Comparison of ENCODE assay signal across 23 mouse cellular contexts in the genomic region with DNA sequence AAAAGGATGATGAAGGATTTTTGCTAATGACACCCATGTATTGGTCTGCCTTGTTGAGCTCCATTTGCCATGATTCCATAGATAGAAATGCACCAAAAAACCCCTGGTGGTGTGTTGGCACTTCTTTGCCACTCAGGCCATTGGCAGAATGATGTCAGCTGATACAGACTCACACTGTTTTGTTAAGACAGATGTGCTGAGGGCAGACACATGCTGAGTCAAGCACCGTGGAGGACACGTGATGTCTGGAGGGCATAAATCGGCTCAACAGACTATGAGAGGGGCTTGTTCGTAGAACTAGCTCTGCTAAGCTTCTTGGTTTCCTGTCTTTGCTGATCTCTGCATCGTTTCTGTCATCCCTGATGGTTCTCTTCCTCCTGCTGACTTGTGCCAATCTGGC. TPM values are rescaled to one million over a fixed set of nuclear protein-coding genes. Genes with fewer than 3 reads are reported as not detected.
"Had no signal": no experiment of that assay in that cellular context is flagged by ENCODE, and none has a peak within 500 bp of the region (broad histone marks: within the 10 kb centered on the region; RNA-seq: fewer than 3 reads in every experiment).

No protein-coding gene starts in this region.

- H3K36me3 ChIP-seq: lung, embryonic 15.5 days; neural tube, embryonic 12.5 days; stomach, embryonic 15.5 days had no signal

- H3K27me3 ChIP-seq: lung, embryonic 15.5 days; stomach, embryonic 15.5 days had no signal

- H3K4me3 ChIP-seq: lung, embryonic 15.5 days; megakaryocyte, embryonic 14.5 days; neural tube, embryonic 12.5 days; stomach, embryonic 15.5 days had no signal

- DNase-seq: liver, postnatal 0 days; lung, adult 2 months; lung, postnatal 14 days; lung, postnatal 36 days; midbrain, embryonic 14.5 days; right cerebral cortex, postnatal 14 days; thymus, adult 2 months; thymus, postnatal 25 days; thymus, postnatal 4 days had no signal

RNA-seq across cellular contexts. Expression of a gene that starts 6.4 kb away (rescaled TPM):
- total RNA-seq: megakaryocyte progenitor cell, adult 5-6 weeks; neutrophil, adult 5-6 weeks had no signal
- polyA plus RNA-seq: liver, postnatal 0 days; lung, adult 2 months; lung, embryonic 15.5 days; lung, postnatal 0 days; macrophage; midbrain, embryonic 11.5 days; midbrain, embryonic 16.5 days; neural tube, embryonic 14.5 days; spleen, adult 2 months; stomach, embryonic 15.5 days; stomach, postnatal 0 days; urinary bladder, adult 2 months had no signal

RNA-seq across cellular contexts. Expression of a gene that starts 17.3 kb away (rescaled TPM):
- total RNA-seq: megakaryocyte progenitor cell, adult 5-6 weeks; neutrophil, adult 5-6 weeks had no signal
- polyA plus RNA-seq: liver, postnatal 0 days; lung, adult 2 months; lung, postnatal 0 days; macrophage; midbrain, embryonic 11.5 days; midbrain, embryonic 16.5 days; neural tube, embryonic 14.5 days; spleen, adult 2 months; stomach, embryonic 15.5 days had no signal
